Comparison of ENCODE assay signal across 9 mouse cellular contexts in genomic region chr5:73133833-73134185, GRCm38 (mm10).
DNase-seq lines count a peak whose midpoint lies in the region; ATAC-seq lines count a peak whose summit lies in the region.
"Had no signal": no experiment of that assay in that cellular context is flagged by ENCODE, and none has a peak within 500 bp of the region (broad histone marks: within the 10 kb centered on the region; RNA-seq: fewer than 3 reads in every experiment).

No protein-coding gene starts in this region.

- no peak for DNase-seq in forebrain, embryonic 11.5 days (ENCODE audit: low spot score)
- DNase-seq in T-cell, adult 2 months (ENCODE audit: low spot score), result peak; percentile 66
- peak; percentile 71 for DNase-seq in embryo, embryonic 10.5 days (ENCODE audit: low spot score)
- peak; percentile 43 to 51 for DNase-seq in layer of hippocampus, adult 8-10 months (ENCODE audit: low spot score in 2 of 2)

- H3K4me1 ChIP-seq in forebrain, embryonic 13.5 days, result peaks cover 9% of the 10 kb centered on the region
- no peaks in the 10 kb centered on the region for H3K4me1 ChIP-seq in forebrain, embryonic 11.5 days (replicated peaks; ENCODE audit: control insufficient read depth, insufficient read depth, low read length)
- peaks cover 5% of the 10 kb centered on the region for H3K4me1 ChIP-seq in hindbrain, embryonic 13.5 days (replicated peaks)
- H3K4me1 ChIP-seq in stomach, embryonic 15.5 days, result 0 out of 2 replicates have a peak, but pooled peaks cover 6% of the 10 kb centered on the region
- H3K4me1 ChIP-seq: limb, embryonic 13.5 days had no signal

- ATAC-seq in forebrain, embryonic 13.5 days, result peak; percentile 28
- no peak for ATAC-seq in forebrain, embryonic 11.5 days (replicated peaks; ENCODE audit: low FRiP score)
- ATAC-seq in hindbrain, embryonic 13.5 days (ENCODE audit: low FRiP score), result peak; percentile 36; the same call in 1 of the 2 replicates
- ATAC-seq in megakaryocyte progenitor cell, adult 5-6 weeks (replicated peaks; ENCODE audit: poor library complexity), result peak; percentile 95
- peak; percentile 34; the same call in 1 of the 2 replicates for ATAC-seq in stomach, embryonic 15.5 days (ENCODE audit: insufficient read depth, low FRiP score, low read depth)

- H3K27ac ChIP-seq in forebrain, embryonic 13.5 days, result no peak overlapping the region
- H3K27ac ChIP-seq in forebrain, embryonic 11.5 days (ENCODE audit: low read depth, low read length), result no peak overlapping the region
- no peak overlapping the region for H3K27ac ChIP-seq in hindbrain, embryonic 13.5 days
- no peak overlapping the region for H3K27ac ChIP-seq in stomach, embryonic 15.5 days
- H3K27ac ChIP-seq: limb, embryonic 13.5 days had no signal

- no peak overlapping the region for H3K4me3 ChIP-seq in forebrain, embryonic 13.5 days
- no peak overlapping the region for H3K4me3 ChIP-seq in forebrain, embryonic 11.5 days (ENCODE audit: low read depth, low read length)
- no peak overlapping the region for H3K4me3 ChIP-seq in hindbrain, embryonic 13.5 days
- no peak overlapping the region for H3K4me3 ChIP-seq in stomach, embryonic 15.5 days (replicated peaks)
- H3K4me3 ChIP-seq: limb, embryonic 13.5 days had no signal

- WGBS in forebrain, embryonic 13.5 days, result 43% methylated on average over 5 of the region's 5 CpGs
- 51% methylated on average over 5 of the region's 5 CpGs for WGBS in forebrain, embryonic 11.5 days
- 48% methylated on average over 5 of the region's 5 CpGs for WGBS in hindbrain, embryonic 13.5 days
- 46% methylated on average over 5 of the region's 5 CpGs for WGBS in stomach, embryonic 15.5 days

- H3K27me3 ChIP-seq in forebrain, embryonic 13.5 days, result no peaks in the 10 kb centered on the region
- no peaks in the 10 kb centered on the region for H3K27me3 ChIP-seq in forebrain, embryonic 11.5 days (ENCODE audit: control insufficient read depth, insufficient read depth, low read length)
- H3K27me3 ChIP-seq in hindbrain, embryonic 13.5 days, result no peaks in the 10 kb centered on the region
- H3K27me3 ChIP-seq in stomach, embryonic 15.5 days (replicated peaks), result no peaks in the 10 kb centered on the region
- H3K27me3 ChIP-seq: limb, embryonic 13.5 days had no signal

- no peak overlapping the region for H3K4me2 ChIP-seq in forebrain, embryonic 13.5 days
- no peak overlapping the region for H3K4me2 ChIP-seq in forebrain, embryonic 11.5 days (ENCODE audit: low read depth, low read length, severe bottlenecking)
- no peak overlapping the region for H3K4me2 ChIP-seq in hindbrain, embryonic 13.5 days
- no peak overlapping the region for H3K4me2 ChIP-seq in stomach, embryonic 15.5 days
- H3K4me2 ChIP-seq: limb, embryonic 13.5 days had no signal

- H3K9me3 ChIP-seq in forebrain, embryonic 13.5 days (replicated peaks), result no peaks in the 10 kb centered on the region
- no peaks in the 10 kb centered on the region for H3K9me3 ChIP-seq in forebrain, embryonic 11.5 days (ENCODE audit: control insufficient read depth, low read length)
- H3K9me3 ChIP-seq in hindbrain, embryonic 13.5 days, result no peaks in the 10 kb centered on the region
- no peaks in the 10 kb centered on the region for H3K9me3 ChIP-seq in stomach, embryonic 15.5 days
- H3K9me3 ChIP-seq: limb, embryonic 13.5 days had no signal

- no peak overlapping the region for H3K9ac ChIP-seq in forebrain, embryonic 13.5 days
- H3K9ac ChIP-seq in forebrain, embryonic 11.5 days (ENCODE audit: low read length), result no peak overlapping the region
- no peak overlapping the region for H3K9ac ChIP-seq in hindbrain, embryonic 13.5 days
- no peak overlapping the region for H3K9ac ChIP-seq in stomach, embryonic 15.5 days
- H3K9ac ChIP-seq: limb, embryonic 13.5 days had no signal

- peaks cover 5% of the 10 kb centered on the region; the same call in 1 of the 2 replicates for H3K36me3 ChIP-seq in forebrain, embryonic 13.5 days (ENCODE audit: poor library complexity, severe bottlenecking)
- no peaks in the 10 kb centered on the region for H3K36me3 ChIP-seq in forebrain, embryonic 11.5 days (ENCODE audit: control insufficient read depth, insufficient read depth, low read length)
- H3K36me3 ChIP-seq in hindbrain, embryonic 13.5 days, result peaks cover 7% of the 10 kb centered on the region
- peaks cover 3% of the 10 kb centered on the region; the same call in 1 of the 2 replicates for H3K36me3 ChIP-seq in stomach, embryonic 15.5 days
